8 mouse cellular contexts compared by ENCODE assay signal in the genomic region with DNA sequence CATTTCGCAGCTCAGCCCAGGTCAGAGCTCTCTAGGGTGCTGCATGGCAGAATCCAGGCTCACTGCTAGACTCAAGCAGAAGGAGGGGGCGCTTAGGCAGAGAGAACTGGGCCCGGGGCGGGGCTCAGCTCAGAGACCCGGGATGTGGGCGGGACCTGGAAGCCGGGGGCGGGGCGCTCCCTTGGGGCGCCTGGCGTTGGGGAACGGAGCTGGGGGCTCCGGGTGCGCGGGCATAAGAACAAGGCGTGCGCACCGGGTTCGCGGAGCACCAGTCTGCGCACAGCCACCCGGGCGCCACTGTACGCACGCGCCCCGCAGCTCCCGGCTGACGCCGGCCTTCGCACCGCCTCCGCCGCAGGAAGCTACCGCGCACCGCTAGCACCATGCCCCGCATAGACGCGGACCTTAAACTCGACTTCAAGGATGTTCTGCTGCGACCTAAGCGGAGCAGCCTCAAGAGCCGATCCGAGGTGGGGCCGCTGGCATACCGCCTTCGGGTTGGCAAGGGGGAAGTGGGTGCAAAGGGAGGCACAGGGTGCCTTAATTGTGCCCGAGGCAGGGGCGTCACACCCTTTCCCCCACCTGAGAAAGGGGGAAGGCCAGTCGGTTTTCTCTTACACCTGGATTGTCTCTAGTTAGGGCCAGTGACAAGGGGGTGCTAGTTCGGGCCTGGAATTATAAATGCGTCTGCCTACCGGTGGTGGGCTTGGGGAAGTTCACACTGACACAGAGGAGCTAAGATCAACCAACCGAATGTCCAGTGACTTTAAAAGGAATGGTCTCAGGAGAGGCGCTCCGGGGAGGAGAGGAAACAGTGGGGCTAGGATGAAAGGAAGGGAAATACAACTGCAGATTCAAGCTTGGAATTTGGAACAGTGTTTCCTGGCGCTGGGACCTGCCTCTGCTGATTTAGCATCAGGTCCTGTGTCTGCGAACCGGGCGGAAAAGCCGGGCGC. TPM values are rescaled to one million over a fixed set of nuclear protein-coding genes. Genes with fewer than 3 reads are reported as not detected.
DNase-seq lines count a peak whose midpoint lies in the region; ATAC-seq and TF ChIP-seq lines count a peak whose summit lies in the region.

A gene (plus strand): TSS at position 171 of the 956 bp plus-strand sequence.

- no peak within 1 kb of the TSS for H3K9ac ChIP-seq in CH12.LX (ENCODE audit: insufficient read depth, low read depth)
- H3K9ac ChIP-seq in forebrain, embryonic 11.5 days (ENCODE audit: low read length): peak within 1 kb of the TSS; percentile 60
- H3K9ac ChIP-seq in heart, embryonic 15.5 days: peak within 1 kb of the TSS; percentile 73
- H3K9ac ChIP-seq in liver, embryonic 16.5 days (ENCODE audit: low read depth, low read length): peak within 1 kb of the TSS; percentile 95
- H3K9ac ChIP-seq in neural tube, embryonic 14.5 days (replicated peaks; ENCODE audit: low read depth, low read length): peak within 1 kb of the TSS; percentile 58

- no peak for TF ChIP-seq CTCF in CH12.LX (conservative IDR thresholded peaks at IDR 0.05 in 1 of 2, IDR thresholded peaks at IDR 0.05 in 1 of 2; ENCODE audit: low read depth in 2 of 2, low read length in 2 of 2)

- peak; percentile 86 for ATAC-seq in forebrain, embryonic 11.5 days (replicated peaks; ENCODE audit: low FRiP score)
- peak; percentile 84 for ATAC-seq in heart, embryonic 15.5 days (replicated peaks; ENCODE audit: insufficient number of reproducible peaks, insufficient read depth, low FRiP score, low read depth)
- peak; percentile 73 for ATAC-seq in liver, embryonic 16.5 days (ENCODE audit: low read depth)
- ATAC-seq in neural tube, embryonic 14.5 days (ENCODE audit: low read depth): peak; percentile 82

- H3K4me3 ChIP-seq in CH12.LX (replicated peaks in 1 of 3; ENCODE audit: low read depth in 2 of 3, low read length in 2 of 3, poor library complexity in 1 of 3): peak within 1 kb of the TSS in 2 of 3 experiments; percentile 50 to 52
- H3K4me3 ChIP-seq in forebrain, embryonic 11.5 days (ENCODE audit: low read depth, low read length): peak within 1 kb of the TSS; percentile 54
- peak within 1 kb of the TSS; percentile 60 for H3K4me3 ChIP-seq in heart, embryonic 15.5 days
- peak within 1 kb of the TSS; percentile 90 for H3K4me3 ChIP-seq in liver, embryonic 16.5 days (ENCODE audit: low read depth, low read length)
- peak within 1 kb of the TSS; percentile 49 for H3K4me3 ChIP-seq in neural tube, embryonic 14.5 days (ENCODE audit: low read depth, low read length)

- DNase-seq in CH12.LX (ENCODE audit: extremely low read depth): peak; percentile 24
- DNase-seq in brain, embryonic 18.5 days (ENCODE audit: low read depth, low spot score): peak; percentile 60
- DNase-seq in forebrain, embryonic 11.5 days (ENCODE audit: low spot score): peak; percentile 89
- peak; percentile 90 to 95 for DNase-seq in kidney, postnatal 36 days
- DNase-seq in thymus, adult 18-20 months: peak; percentile 79 to 81

- H3K79me2 ChIP-seq in CH12.LX (replicated peaks; ENCODE audit: control insufficient read depth, extremely low read depth, insufficient read depth, poor library complexity, severe bottlenecking): no peaks in the 10 kb centered on the region

- under 1% methylated on average over 63 of the region's 63 CpGs for WGBS in forebrain, embryonic 11.5 days
- under 1% methylated on average over 58 of the region's 63 CpGs for WGBS in heart, embryonic 15.5 days
- under 1% methylated on average over 60 of the region's 63 CpGs for WGBS in liver, embryonic 16.5 days (ENCODE audit: insufficient replicate concordance)
- WGBS in neural tube, embryonic 14.5 days: under 1% methylated on average over 42 of the region's 63 CpGs

- H3K36me3 ChIP-seq in CH12.LX (replicated peaks in 1 of 2; ENCODE audit: control insufficient read depth in 1 of 2, insufficient read depth in 1 of 2, low read length in 1 of 2): no peaks in the 10 kb centered on the region
- no peaks in the 10 kb centered on the region for H3K36me3 ChIP-seq in forebrain, embryonic 11.5 days (ENCODE audit: control insufficient read depth, insufficient read depth, low read length)
- no peaks in the 10 kb centered on the region for H3K36me3 ChIP-seq in heart, embryonic 15.5 days
- no peaks in the 10 kb centered on the region for H3K36me3 ChIP-seq in liver, embryonic 16.5 days (ENCODE audit: control insufficient read depth, insufficient read depth)
- H3K36me3 ChIP-seq in neural tube, embryonic 14.5 days (ENCODE audit: control insufficient read depth, insufficient read depth, low read length): no peaks in the 10 kb centered on the region

- no peak for TF ChIP-seq RAD21 in CH12.LX (IDR thresholded peaks at IDR 0.05; ENCODE audit: low read depth, low read length)

- peak within 1 kb of the TSS; percentile 27; the same call in 1 of the 2 replicates for H3K4me2 ChIP-seq in CH12.LX (ENCODE audit: insufficient read depth, low read depth, poor library complexity, severe bottlenecking)
- H3K4me2 ChIP-seq in forebrain, embryonic 11.5 days (ENCODE audit: low read depth, low read length, severe bottlenecking): peak within 1 kb of the TSS; percentile 94
- H3K4me2 ChIP-seq in heart, embryonic 15.5 days: peak within 1 kb of the TSS; percentile 71
- H3K4me2 ChIP-seq in liver, embryonic 16.5 days (ENCODE audit: low read depth, low read length): peak within 1 kb of the TSS; percentile 81
- peak within 1 kb of the TSS; percentile 88 for H3K4me2 ChIP-seq in neural tube, embryonic 14.5 days (ENCODE audit: low read depth, low read length)

- in situ Hi-C loops in CH12.LX (cut with MboI; ENCODE audit: low pct_ligation_motif_present, low pct_unique_long_range_greater_than_20kb, low sequenced_read_pairs): no loop called here

- no peak for TF ChIP-seq EP300 in CH12.LX (IDR thresholded peaks at IDR 0.05; ENCODE audit: low read length)

- dilution Hi-C loops in CH12.LX (cut with MboI; ENCODE audit: extremely low pct_ligation_motif_present, extremely low pct_unique_long_range_greater_than_20kb, low sequenced_read_pairs): no loop called here

- peaks cover 9% of the 10 kb centered on the region for H3K27me3 ChIP-seq in CH12.LX (replicated peaks)
- H3K27me3 ChIP-seq in forebrain, embryonic 11.5 days (ENCODE audit: control insufficient read depth, insufficient read depth, low read length): peaks cover 14% of the 10 kb centered on the region
- H3K27me3 ChIP-seq in heart, embryonic 15.5 days: no peaks in the 10 kb centered on the region
- peaks cover 4% of the 10 kb centered on the region for H3K27me3 ChIP-seq in liver, embryonic 16.5 days (ENCODE audit: control insufficient read depth, insufficient read depth, low read depth, low read length)
- no peaks in the 10 kb centered on the region for H3K27me3 ChIP-seq in neural tube, embryonic 14.5 days (ENCODE audit: control insufficient read depth, insufficient read depth, low read length)

- peaks cover 0 to 3% of the 10 kb centered on the region in 2 experiments; a peak in 2 of 4 replicates for H3K4me1 ChIP-seq in CH12.LX (ENCODE audit: control insufficient read depth in 1 of 2, insufficient read depth in 2 of 2)
- H3K4me1 ChIP-seq in forebrain, embryonic 11.5 days (replicated peaks; ENCODE audit: control insufficient read depth, insufficient read depth, low read length): peaks cover 4% of the 10 kb centered on the region; the same call in 1 of the 2 replicates
- peaks cover 39% of the 10 kb centered on the region for H3K4me1 ChIP-seq in heart, embryonic 15.5 days (replicated peaks)
- peaks cover 52% of the 10 kb centered on the region for H3K4me1 ChIP-seq in liver, embryonic 16.5 days (ENCODE audit: control insufficient read depth, low read depth, low read length)
- H3K4me1 ChIP-seq in neural tube, embryonic 14.5 days (ENCODE audit: control insufficient read depth, insufficient read depth, low read length): peaks cover 12% of the 10 kb centered on the region; the same call in 1 of the 2 replicates

- no peak within 1 kb of the TSS for H3K27ac ChIP-seq in CH12.LX (ENCODE audit: insufficient read depth, low read depth)
- no peak within 1 kb of the TSS for H3K27ac ChIP-seq in forebrain, embryonic 11.5 days (ENCODE audit: low read depth, low read length)
- H3K27ac ChIP-seq in heart, embryonic 15.5 days: peak within 1 kb of the TSS; percentile 89
- peak within 1 kb of the TSS; percentile 93 for H3K27ac ChIP-seq in liver, embryonic 16.5 days (ENCODE audit: low read length)
- peak within 1 kb of the TSS; percentile 60 for H3K27ac ChIP-seq in neural tube, embryonic 14.5 days (ENCODE audit: low read depth, low read length)

- TF ChIP-seq POLR2A in CH12.LX (IDR thresholded peaks at IDR 0.05; ENCODE audit: low read depth, low read length): no peak

- H3K9me3 ChIP-seq in CH12.LX (replicated peaks; ENCODE audit: low read length): no peaks in the 10 kb centered on the region
- no peaks in the 10 kb centered on the region for H3K9me3 ChIP-seq in forebrain, embryonic 11.5 days (ENCODE audit: control insufficient read depth, low read length)
- H3K9me3 ChIP-seq in heart, embryonic 15.5 days (replicated peaks): no peaks in the 10 kb centered on the region
- no peaks in the 10 kb centered on the region for H3K9me3 ChIP-seq in liver, embryonic 16.5 days (replicated peaks; ENCODE audit: control insufficient read depth, low read length)
- no peaks in the 10 kb centered on the region for H3K9me3 ChIP-seq in neural tube, embryonic 14.5 days (ENCODE audit: control insufficient read depth, low read length)

TF ChIP-seq in CH12.LX, 34 proteins besides CTCF, POLR2A, EP300 and RAD21:
- TF ChIP-seq NRF1 (IDR thresholded peaks at IDR 0.05; ENCODE audit: low read depth, low read length) (peak; percentile 73), SIN3A (IDR thresholded peaks at IDR 0.05; ENCODE audit: low read length) (no peak)

RNA-seq across cellular contexts. Expression of the gene that starts here (rescaled TPM):
- total RNA-seq in CH12.LX (2012; rRNA removed) (0.21 and 0.55 TPM in 2 replicates), CH12.LX (2014; rRNA removed) (0.72 and 1.0 TPM in 2 replicates)
- 2.2 and 2.4 TPM in 2 replicates for polyA plus RNA-seq in CH12.LX (2012; ENCODE audit: insufficient read length, low read depth)
- polyA plus RNA-seq in forebrain, embryonic 11.5 days (2014; fragmentation: Nextera tagmentation; extraction: Ambion mirVana): 20.3 and 20.5 TPM in 2 replicates
- polyA plus RNA-seq in heart, embryonic 15.5 days (2015; fragmentation: Nextera tagmentation; extraction: Ambion mirVana): 180 and 185 TPM in 2 replicates
- 212 and 220 TPM in 2 replicates for polyA plus RNA-seq in liver, embryonic 16.5 days (2015; fragmentation: Nextera tagmentation; extraction: Ambion mirVana)
- 46.5 and 46.9 TPM in 2 replicates for polyA plus RNA-seq in neural tube, embryonic 14.5 days (2014; fragmentation: Nextera tagmentation; extraction: Ambion mirVana)

Comparison
In these comparisons a context has a peak if more than half of its experiments do, and no peak if none do; other contexts are left out.
1. DNase-seq: peak in every context shown above with its lines; median percentile 92 in kidney, postnatal 36 days; 89 in forebrain, embryonic 11.5 days; 80 in thymus, adult 18-20 months; 60 in brain, embryonic 18.5 days; 24 in CH12.LX.
2. H3K27ac ChIP-seq: peak in heart, embryonic 15.5 days (single experiment), liver, embryonic 16.5 days (single experiment) and neural tube, embryonic 14.5 days (single experiment); none in CH12.LX (single experiment) and forebrain, embryonic 11.5 days (single experiment).
3. H3K4me2 ChIP-seq: peak in every context shown above with its lines; median percentile 94 in forebrain, embryonic 11.5 days; 88 in neural tube, embryonic 14.5 days; 81 in liver, embryonic 16.5 days; 71 in heart, embryonic 15.5 days; 27 in CH12.LX.
4. Peak in every context shown above with its lines, with median percentiles within 50 percentile points of each other: H3K4me3 ChIP-seq and ATAC-seq.